Mouse (Mus musculus) bone marrow macrophage, adult 2 months (primary cell): Measurements from ENCODE around the gene Uqcrq.

Experiments
- CTCF ChIP-seq: IDR thresholded peaks from 2 replicates; pipeline ENCODE4 v1.5.1; 2012; ENCODE audit warnings: low read depth, mild to moderate bottlenecking, low read length, moderate library complexity
- POLR2A ChIP-seq: IDR thresholded peaks from 2 replicates; pipeline ENCODE4 v1.6.1; 2012; ENCODE audit warnings: mild to moderate bottlenecking, low read depth, low read length, borderline replicate concordance

- TF ChIP-seq CTCF (no peak), POLR2A (no peak)
Observed at GRCm38 (mm10) chr11:53418048-53418447, 12.6 kb downstream of the Uqcrq start.
